Mouse (Mus musculus) megakaryocyte, embryonic 14.5 days (primary cell): Measurements from ENCODE around the gene Mllt6. TPM values are rescaled to one million over a fixed set of nuclear protein-coding genes. Genes with fewer than 3 reads are reported as not detected.

Experiments
- H3K27me3 ChIP-seq: replicated peaks from 2 replicates; pipeline ENCODE3; 2012; ENCODE audit warnings: inconsistent platforms
- H3K36me3 ChIP-seq: replicated peaks from 2 replicates; pipeline ENCODE3; 2012; ENCODE audit warnings: low read length, inconsistent platforms, mixed read lengths
- H3K4me1 ChIP-seq: 2 replicates; pipeline ENCODE4 v1.6.1; 2012; ENCODE audit warnings: inconsistent platforms
- H3K4me3 ChIP-seq: replicated peaks from 2 replicates; pipeline ENCODE3; 2012; ENCODE audit warnings: moderate library complexity, mild to moderate bottlenecking, inconsistent platforms
- H3K9me3 ChIP-seq: 2 replicates; pipeline ENCODE4 v1.6.1; 2012; ENCODE audit warnings: inconsistent platforms
- FLI1 ChIP-seq: IDR thresholded peaks from 2 replicates; pipeline ENCODE4 v1.6.1; 2012; ENCODE audit warnings: low read length, inconsistent platforms, mixed read lengths
- GATA1 ChIP-seq: IDR thresholded peaks from 3 replicates; pipeline ENCODE4 v1.6.1; 2012; ENCODE audit warnings: mixed read lengths, low read length, inconsistent platforms, borderline replicate concordance
- polyA plus RNA-seq: library from polyadenylated mRNA; stranded (reverse); fragments of >175 nt; gene quantifications from 2 replicates; pipeline ENCODE4 v1.2.3, GENCODE M21; 2012; ENCODE audit warnings: low replicate concordance; ENCODE audit not compliant: insufficient read depth

The Mllt6 gene
- 8.6 TPM in 2 replicates for polyA plus RNA-seq

DNA sequence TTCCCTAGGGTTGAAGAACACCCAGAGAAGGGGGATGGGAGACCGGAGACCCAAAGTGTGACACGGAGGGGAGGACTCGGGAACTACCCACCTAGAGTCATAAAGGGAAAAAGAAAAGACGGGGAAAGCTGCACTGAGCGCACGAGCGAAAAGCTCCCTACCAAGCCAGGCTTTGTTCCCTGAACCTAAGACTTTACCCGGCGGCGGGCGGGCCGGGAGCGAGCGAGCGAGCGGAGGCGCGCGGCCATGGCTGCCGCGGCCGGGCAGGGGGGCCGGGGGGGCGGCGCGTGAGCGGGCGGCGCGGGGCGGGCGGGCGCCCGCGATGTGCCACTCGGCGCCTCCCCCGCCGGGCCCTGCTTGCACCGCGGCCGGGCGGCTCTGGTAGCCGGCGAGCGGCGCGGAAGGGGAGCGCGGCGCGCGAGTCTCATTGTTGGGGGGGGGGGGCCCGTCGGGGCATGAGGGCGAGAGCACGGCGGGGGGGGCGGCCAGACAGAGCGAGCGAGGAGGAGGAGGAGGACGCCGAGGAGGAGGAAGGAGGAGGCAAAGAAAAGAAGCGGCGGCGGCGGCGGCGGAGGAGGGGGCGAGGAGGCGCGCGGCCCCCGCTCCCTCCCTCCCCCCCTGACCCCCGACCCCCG lies at the start of gene Mllt6:
Mllt6 (plus strand) TSS at position 522 of the 635 bp plus-strand sequence.
- peaks cover 67% of the 10 kb centered on the region for H3K4me1 ChIP-seq

GRCm38 (mm10) chr11:97615276-97615675 lies 47.9 kb upstream of the Mllt6 start:
- TF ChIP-seq FLI1 = no peak
- H3K4me3 ChIP-seq = no peak overlapping the region
- H3K36me3 ChIP-seq = no peaks in the 10 kb centered on the region
- H3K4me1 ChIP-seq = no peaks in the 10 kb centered on the region
- peaks cover 85% of the 10 kb centered on the region for H3K27me3 ChIP-seq
- peaks cover 10% of the 10 kb centered on the region for H3K9me3 ChIP-seq

More for the DNA sequence above, at the start of gene Mllt6:
- Histone ChIP-seq H3K36me3 (peaks cover 23% of the 10 kb centered on the region), H3K9me3 (peaks cover 8% of the 10 kb centered on the region; the same call in 1 of the 2 replicates), H3K4me3 (peak within 1 kb of the TSS; percentile 93), H3K27me3 (peaks cover 65% of the 10 kb centered on the region)
- TF ChIP-seq FLI1 = no peak
- no peak for TF ChIP-seq GATA1

GRCm38 (mm10) chr11:97618368-97618767 lies 44.8 kb upstream of the Mllt6 start:
- no peak for TF ChIP-seq GATA1
- no peak for TF ChIP-seq FLI1
- Histone ChIP-seq H3K36me3 (no peaks in the 10 kb centered on the region), H3K27me3 (peaks cover 70% of the 10 kb centered on the region)

DNA sequence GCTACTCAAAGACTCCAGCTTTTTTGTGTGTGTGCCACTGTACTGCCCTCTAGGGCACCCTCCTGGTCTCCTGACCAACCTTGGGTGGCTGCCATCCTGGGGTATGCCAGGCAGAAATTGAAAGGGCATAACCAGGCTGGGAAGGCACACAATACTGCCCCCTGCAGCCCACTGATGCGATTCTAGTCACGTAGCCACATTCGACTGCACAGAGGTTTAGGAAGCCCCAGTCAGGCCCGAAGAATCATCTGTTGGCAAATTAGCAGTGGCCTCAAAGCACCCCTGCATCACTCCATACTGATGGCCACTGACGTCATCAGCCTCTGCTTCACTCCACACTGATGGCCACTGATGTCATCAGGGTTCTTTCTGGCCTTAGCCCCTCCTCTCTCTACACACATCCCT lies 43.8 kb upstream of the Mllt6 start:
- Histone ChIP-seq H3K4me3 (no peak overlapping the region), H3K4me1 (peaks cover 11% of the 10 kb centered on the region), H3K9me3 (peaks cover 15% of the 10 kb centered on the region), H3K36me3 (no peaks in the 10 kb centered on the region), H3K27me3 (peaks cover 74% of the 10 kb centered on the region)
- no peak for TF ChIP-seq FLI1
- TF ChIP-seq GATA1 = no peak

More at GRCm38 (mm10) chr11:97618368-97618767, 44.8 kb upstream of the Mllt6 start:
- no peak overlapping the region for H3K4me3 ChIP-seq
- peaks cover 15% of the 10 kb centered on the region for H3K9me3 ChIP-seq
- peaks cover 11% of the 10 kb centered on the region for H3K4me1 ChIP-seq

GRCm38 (mm10) chr11:97622440-97622839 lies 40.8 kb upstream of the Mllt6 start:
- H3K27me3 ChIP-seq = peaks cover 78% of the 10 kb centered on the region
- peaks cover 8% of the 10 kb centered on the region; the same call in 1 of the 2 replicates for H3K9me3 ChIP-seq
- H3K36me3 ChIP-seq = no peaks in the 10 kb centered on the region
- TF ChIP-seq FLI1 (no peak), GATA1 (no peak)
- H3K4me1 ChIP-seq = peaks cover 14% of the 10 kb centered on the region
- no peak overlapping the region for H3K4me3 ChIP-seq

DNA sequence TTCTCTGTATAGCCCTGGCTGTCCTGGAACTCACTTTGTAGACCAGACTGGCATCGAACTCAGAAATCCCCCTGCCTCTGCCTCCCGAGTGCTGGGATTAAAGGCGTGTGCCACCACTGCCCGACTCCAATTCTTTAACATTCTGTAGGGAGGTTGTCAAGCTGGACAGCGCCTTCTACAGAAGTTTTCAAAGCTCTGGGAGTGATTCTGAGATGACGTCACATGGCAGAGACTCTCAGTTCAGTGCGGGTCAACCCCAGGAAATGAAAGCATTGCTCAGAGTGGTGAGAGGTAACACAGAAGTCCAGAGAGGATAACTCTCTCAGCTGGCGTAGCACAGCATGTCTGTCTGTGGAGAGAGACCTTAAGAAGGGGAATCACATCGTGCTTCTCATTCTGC lies 40.0 kb upstream of the Mllt6 start:
- no peak for TF ChIP-seq FLI1
- TF ChIP-seq GATA1 = no peak
- H3K4me3 ChIP-seq = no peak overlapping the region
- peaks cover 78% of the 10 kb centered on the region for H3K27me3 ChIP-seq
- H3K9me3 ChIP-seq = peaks cover 15% of the 10 kb centered on the region
- peaks cover 14% of the 10 kb centered on the region for H3K4me1 ChIP-seq
- H3K36me3 ChIP-seq = no peaks in the 10 kb centered on the region

- Histone ChIP-seq H3K9me3 (peaks cover 20% of the 10 kb centered on the region), H3K4me3 (no peak overlapping the region), H3K27me3 (peaks cover 84% of the 10 kb centered on the region)
Measured at GRCm38 (mm10) chr11:97625551-97625950, 37.7 kb upstream of the Mllt6 start.

GRCm38 (mm10) chr11:97626431-97626830 lies 36.8 kb upstream of the Mllt6 start:
- Histone ChIP-seq H3K4me1 (peaks cover 34% of the 10 kb centered on the region), H3K4me3 (no peak overlapping the region), H3K9me3 (peaks cover 16% of the 10 kb centered on the region), H3K27me3 (peaks cover 90% of the 10 kb centered on the region), H3K36me3 (no peaks in the 10 kb centered on the region)
- TF ChIP-seq GATA1 = no peak
- TF ChIP-seq FLI1 = no peak

More at GRCm38 (mm10) chr11:97625551-97625950, 37.7 kb upstream of the Mllt6 start:
- Histone ChIP-seq H3K4me1 (peaks cover 35% of the 10 kb centered on the region), H3K36me3 (no peaks in the 10 kb centered on the region)
- TF ChIP-seq FLI1 (no peak), GATA1 (no peak)

- Histone ChIP-seq H3K9me3 (peaks cover 16% of the 10 kb centered on the region), H3K4me1 (peaks cover 37% of the 10 kb centered on the region), H3K27me3 (peaks cover 94% of the 10 kb centered on the region), H3K36me3 (no peaks in the 10 kb centered on the region), H3K4me3 (no peak overlapping the region)
- no peak for TF ChIP-seq FLI1
- no peak for TF ChIP-seq GATA1
Measured at GRCm38 (mm10) chr11:97626850-97627249, 36.4 kb upstream of the Mllt6 start.

- H3K4me1 ChIP-seq = peaks cover 34% of the 10 kb centered on the region
- peaks cover 91% of the 10 kb centered on the region for H3K27me3 ChIP-seq
- TF ChIP-seq GATA1 (no peak), FLI1 (no peak)
- H3K9me3 ChIP-seq = peaks cover 16% of the 10 kb centered on the region
- H3K36me3 ChIP-seq = no peaks in the 10 kb centered on the region
- no peak overlapping the region for H3K4me3 ChIP-seq
Measured at GRCm38 (mm10) chr11:97627556-97628302, 35.5 kb upstream of the Mllt6 start.
